Mouse (Mus musculus): ENCODE results near the gene Gm9918.
"Not testable (repeated sequence)": the region's sequence is repeated elsewhere in the genome, so short reads cannot be mapped to it uniquely, and the experiment has no call there.

Gm9918 gene

DNA sequence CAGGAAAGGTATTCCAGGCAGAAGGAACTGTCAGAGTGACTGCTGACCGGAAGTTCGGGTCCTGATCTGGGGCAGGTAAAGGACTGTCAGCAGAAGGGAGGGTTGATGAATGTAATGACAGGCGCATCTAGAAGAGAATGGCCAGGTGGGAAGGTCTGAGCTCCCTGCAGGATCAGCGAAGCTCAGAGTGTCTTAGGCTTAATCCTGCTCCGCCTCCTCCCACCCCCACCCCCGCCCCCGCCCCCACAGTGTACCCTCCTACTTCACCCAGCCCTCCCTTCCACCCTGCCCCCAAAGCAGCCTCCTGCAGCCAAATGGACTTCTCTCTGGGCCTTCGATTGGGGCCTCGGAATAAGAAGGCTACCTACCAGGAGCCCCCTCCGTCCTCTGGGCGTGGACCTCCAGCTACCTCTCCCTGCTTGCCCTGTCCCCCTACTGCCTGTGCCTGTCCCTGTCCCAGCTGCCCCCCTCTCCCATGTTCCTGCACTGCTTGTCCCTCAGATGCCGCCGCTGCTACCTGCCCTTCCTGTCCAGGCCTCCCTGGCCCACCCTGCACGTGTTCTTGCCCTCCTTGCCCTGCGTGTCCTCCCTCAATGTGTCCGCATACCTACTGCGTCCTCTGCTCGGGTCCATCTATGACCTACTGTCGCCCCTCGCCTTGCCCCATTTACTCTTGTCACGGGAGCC lies at the start of gene Gm9918:
TSS of gene Gm9918 (plus strand) at position 290 of the 687 bp plus-strand sequence.
- no peak for DNase-seq

DNA sequence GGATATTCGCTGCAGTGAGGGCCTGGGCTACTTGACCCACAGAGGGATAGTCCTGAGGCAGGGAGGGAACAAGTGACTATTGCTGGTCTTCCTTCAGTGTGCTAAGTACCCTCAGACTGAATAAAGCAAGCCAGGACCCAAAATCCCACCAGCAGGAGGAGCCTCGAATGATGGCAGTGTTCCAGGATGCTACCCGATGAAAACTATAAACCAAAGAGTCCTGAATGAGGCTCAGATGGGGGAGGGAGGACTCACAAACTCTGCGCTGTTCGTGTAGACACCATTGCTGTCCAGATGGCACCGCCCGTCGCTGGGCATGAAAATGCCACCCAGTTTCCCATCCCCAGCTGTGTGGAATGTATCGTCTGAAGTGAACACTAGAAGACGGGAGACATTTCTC lies 48.0 kb upstream of the Gm9918 start:
- DNase-seq, result no peak

GRCm38 (mm10) chr15:102224186-102224991 lies 46.0 kb upstream of the Gm9918 start:
- DNase-seq, result peak; percentile 78

- no peak for DNase-seq
Observed at GRCm38 (mm10) chr15:102224992-102225617, 45.3 kb upstream of the Gm9918 start.

- not testable (repeated sequence) for DNase-seq
Observed at GRCm38 (mm10) chr15:102225619-102226018, 44.7 kb upstream of the Gm9918 start.

DNA sequence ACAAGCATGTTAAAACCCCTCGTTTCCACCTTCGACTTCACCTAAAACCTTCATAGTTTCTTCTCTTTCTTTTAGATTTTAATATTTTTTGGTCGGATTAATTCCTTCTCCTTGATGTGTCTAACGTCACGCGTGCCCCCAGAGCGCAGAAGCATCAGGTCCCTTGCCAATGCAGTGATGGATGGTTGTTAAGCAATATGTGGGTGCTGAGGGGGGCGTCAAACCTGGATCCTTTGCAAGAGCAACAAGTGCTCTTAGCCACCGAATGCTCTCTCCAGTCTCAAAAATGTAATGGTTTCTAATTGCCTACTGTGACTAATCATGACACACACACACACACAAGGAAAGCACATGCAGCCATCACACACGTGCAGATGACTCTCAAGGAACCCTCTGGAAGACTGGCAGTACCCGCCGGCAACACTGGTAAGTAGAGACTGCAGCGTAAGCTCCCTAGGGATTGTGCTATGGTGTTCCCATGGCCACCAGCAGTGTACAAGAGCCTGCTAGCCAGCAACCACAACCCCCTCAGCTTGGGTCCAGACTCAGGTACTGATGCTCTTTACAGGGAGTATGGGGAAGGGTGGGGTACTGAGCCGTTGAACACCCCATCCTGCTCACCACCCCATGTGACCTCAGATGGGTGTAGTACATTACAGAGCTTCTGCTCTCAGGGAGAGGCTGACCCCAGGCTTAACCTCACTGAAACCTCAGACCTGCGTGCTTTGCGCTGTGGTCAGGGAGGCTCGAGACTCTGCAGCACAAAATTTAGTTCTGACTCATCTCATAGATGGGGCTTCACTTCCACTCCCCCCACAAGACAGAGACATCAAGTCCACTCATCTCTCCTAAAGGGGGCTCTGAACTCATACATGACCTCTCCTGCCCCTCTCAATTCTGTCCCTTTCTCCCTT lies 39.7 kb upstream of the Gm9918 start:
- no peak for DNase-seq

- DNase-seq, result no peak
Observed at GRCm38 (mm10) chr15:102231748-102232147, 38.6 kb upstream of the Gm9918 start, which contains the start of gene Itgb7. Itgb7 (minus strand) TSS chr15:102231944.

GRCm38 (mm10) chr15:102232764-102233163 lies 37.6 kb upstream of the Gm9918 start:
- DNase-seq, result no peak

- DNase-seq, result no peak
Observed at GRCm38 (mm10) chr15:102233896-102234295, 36.5 kb upstream of the Gm9918 start.

GRCm38 (mm10) chr15:102235371-102236027 lies 34.9 kb upstream of the Gm9918 start:
- no peak for DNase-seq

- DNase-seq, result no peak
Observed at GRCm38 (mm10) chr15:102238543-102239259, 31.7 kb upstream of the Gm9918 start.

DNA sequence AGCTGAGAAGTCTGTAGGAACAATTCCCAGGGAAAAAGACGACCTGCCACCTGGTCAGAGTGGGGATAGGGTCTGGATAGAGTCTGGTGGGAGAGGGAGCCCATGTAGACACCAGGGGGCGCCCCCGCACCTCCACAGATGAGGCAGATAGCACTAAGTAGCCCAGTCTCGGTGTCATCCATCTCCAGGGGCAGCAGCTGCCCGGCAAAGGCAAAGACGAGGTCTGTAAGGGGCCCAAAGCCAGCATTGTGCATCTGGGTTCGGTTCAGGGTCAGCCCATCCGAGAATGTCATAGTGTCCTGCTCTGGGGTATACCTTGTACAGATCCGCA lies 31.1 kb upstream of the Gm9918 start:
- DNase-seq, result peak; percentile 77

GRCm38 (mm10) chr15:102239851-102240250 lies 30.5 kb upstream of the Gm9918 start:
- no peak for DNase-seq

DNA sequence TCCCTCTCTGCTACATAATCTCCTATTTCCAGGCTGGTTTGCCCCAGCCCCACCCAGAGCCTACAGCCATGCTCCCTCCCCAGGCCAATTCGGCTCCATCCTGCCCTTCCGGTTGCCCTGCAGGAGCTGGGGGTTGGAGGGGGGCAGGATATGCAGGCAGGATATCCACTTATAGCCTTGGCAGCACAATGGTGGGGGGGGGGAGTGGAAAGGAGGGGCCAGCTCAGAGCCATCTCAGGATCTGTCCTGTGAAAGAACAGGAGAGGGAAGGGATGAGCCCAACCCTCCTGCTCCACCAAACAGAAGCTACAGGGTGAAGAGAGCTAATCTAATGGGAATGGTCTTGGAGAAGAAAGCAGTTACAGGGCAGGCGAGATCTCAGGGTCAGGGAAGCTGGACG lies 29.8 kb upstream of the Gm9918 start:
- no peak for DNase-seq

GRCm38 (mm10) chr15:102242404-102243228 lies 27.7 kb upstream of the Gm9918 start:
- DNase-seq, result no peak

DNA sequence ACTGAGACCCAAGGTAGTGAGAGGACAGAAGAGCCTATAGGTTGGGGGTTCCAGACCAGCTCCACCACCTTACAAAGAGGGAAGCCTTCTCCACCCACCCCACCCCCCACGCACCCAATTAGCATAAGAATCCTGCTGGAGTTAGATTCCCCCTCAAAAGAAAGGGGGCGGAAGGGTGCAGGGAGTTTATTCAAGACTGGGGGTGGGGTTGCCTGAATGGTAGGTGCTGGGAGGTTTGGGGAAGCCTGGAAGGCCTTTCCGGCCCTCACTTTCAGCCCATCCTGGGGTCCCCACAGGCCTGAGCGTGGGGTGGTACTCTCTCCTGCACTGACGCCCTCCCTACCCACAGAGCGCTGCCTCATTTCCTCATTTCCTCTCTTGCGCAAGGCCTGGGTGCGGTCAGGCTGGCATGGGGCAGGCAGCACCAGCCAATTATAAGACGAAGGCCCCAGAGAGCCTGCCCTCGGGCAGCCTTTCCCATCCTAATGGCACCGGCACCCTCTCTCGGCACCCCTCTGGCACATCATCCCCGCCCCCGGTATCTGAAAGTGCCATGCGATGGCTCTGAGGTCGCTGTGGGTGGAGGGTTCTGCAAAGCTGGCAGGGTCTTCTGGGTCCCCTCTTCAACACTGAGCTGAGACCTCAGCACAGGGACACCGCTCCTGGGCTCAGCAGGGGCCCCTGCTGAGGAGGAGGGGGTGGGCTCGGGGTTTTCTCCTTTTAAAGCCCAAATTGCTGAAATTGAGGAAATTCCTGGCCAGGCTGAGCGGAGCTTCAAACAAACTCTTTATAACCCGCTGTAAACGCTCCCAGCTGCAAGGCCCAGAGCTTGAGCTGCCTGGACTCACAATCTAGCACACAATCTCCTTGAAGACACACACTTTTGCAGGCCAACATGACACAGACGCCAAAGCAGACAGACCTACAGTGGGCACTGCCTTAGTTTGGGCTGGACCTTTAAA lies 26.9 kb upstream of the Gm9918 start:
- no peak for DNase-seq

DNA sequence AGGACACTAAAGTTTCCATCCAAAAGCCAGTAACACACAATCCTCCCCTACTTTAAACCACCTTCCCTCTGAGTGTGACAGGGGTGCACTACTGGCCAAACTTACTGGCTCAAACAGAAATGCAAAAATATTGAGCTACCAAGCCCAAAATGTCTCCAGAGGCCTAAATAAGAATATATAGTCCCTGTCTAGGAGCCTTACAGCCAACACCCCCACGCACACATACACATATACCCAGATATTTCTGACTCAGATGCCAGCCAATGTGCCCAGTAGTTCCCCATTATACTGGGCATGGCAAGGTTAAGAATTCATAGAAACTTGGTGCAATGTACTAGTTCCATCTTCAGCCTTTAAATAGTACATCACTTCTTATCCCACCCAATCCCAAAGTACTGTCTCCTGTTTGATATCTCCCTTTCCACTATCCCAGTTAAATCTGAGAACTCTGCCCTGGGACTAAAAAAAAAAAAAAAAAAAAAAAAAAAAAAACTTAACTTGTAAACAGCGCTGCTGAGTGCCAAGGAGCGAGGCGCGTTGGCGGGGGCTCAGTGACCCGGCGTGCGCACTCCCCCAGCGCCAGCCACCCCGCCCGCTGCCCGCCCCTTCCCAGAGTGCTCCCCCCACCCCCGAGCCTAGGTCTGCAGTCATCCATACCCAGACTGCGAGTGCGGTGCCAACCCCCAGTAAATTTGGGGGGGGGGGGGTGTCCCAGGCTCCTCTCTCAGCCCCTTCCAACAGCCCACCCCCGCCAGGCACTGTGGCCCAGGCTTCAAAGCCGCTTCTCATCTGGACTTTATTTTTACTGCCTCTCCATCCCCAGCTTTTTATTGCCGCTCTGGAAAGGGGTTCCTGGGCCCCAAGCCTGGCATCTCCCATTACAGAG lies 25.8 kb upstream of the Gm9918 start:
- DNase-seq, result no peak

- no peak for DNase-seq
Observed at GRCm38 (mm10) chr15:102245461-102245881, 24.9 kb upstream of the Gm9918 start.
